Mouse (Mus musculus) left cerebral cortex, adult 18-20 months (tissue): ENCODE measurements around the gene Dtx1. TPM values are rescaled to one million over a fixed set of nuclear protein-coding genes. Genes with fewer than 3 reads are reported as not detected.

Experiments used
- DNase-seq, 2 experiments: peaks; one replicate each; pipeline ENCODE4 v3.0.0; 2021 to 2022; ENCODE audit warnings: low spot score in 2 of 2, mixed read lengths in 1 of 2
- total RNA-seq, 2 experiments: library from RNA; stranded (reverse); gene quantifications; 2 replicates each; pipeline ENCODE4 v1.2.3; 2021

The Dtx1 gene
- total RNA-seq, 2 experiments from 2014 or later: 73.1 to 78.8 TPM

GRCm38 (mm10) chr5:120645851-120646250, 65.9 kb downstream of the Dtx1 start:
- no peak for DNase-seq

- no peak for DNase-seq
Measured at GRCm38 (mm10) chr5:120644227-120644626, 67.5 kb downstream of the Dtx1 start.

GRCm38 (mm10) chr5:120643365-120644085, 68.2 kb downstream of the Dtx1 start:
- no peak for DNase-seq

GRCm38 (mm10) chr5:120640094-120640493, 71.6 kb downstream of the Dtx1 start:
- no peak for DNase-seq

GRCm38 (mm10) chr5:120635633-120636032, 76.1 kb downstream of the Dtx1 start:
- no peak for DNase-seq

- no peak for DNase-seq
Measured at GRCm38 (mm10) chr5:120634860-120635259, 76.9 kb downstream of the Dtx1 start.

GRCm38 (mm10) chr5:120634131-120634530, 77.6 kb downstream of the Dtx1 start, which contains the start of gene Cfap73:
Gene Cfap73 (minus strand): TSS chr5:120634235.
- DNase-seq: no peak

- no peak for DNase-seq
Measured at GRCm38 (mm10) chr5:120631892-120632291, 79.8 kb downstream of the Dtx1 start.

GRCm38 (mm10) chr5:120631128-120631527, 80.6 kb downstream of the Dtx1 start:
- no peak for DNase-seq

Other genes starting within 250 kb of the Dtx1 start
- gene Sdsl, start 239.1 kb downstream of the Dtx1 start, total RNA-seq: 1 to 10 TPM; 7.9 to 8.6 TPM
- gene Sds, start 235.4 kb downstream of the Dtx1 start, total RNA-seq: not detected
- gene Plbd2, start 208.3 kb downstream of the Dtx1 start, total RNA-seq: 10 to 100 TPM; 54.5 to 57.2 TPM
- gene Slc8b1, start 200.8 kb downstream of the Dtx1 start, total RNA-seq: 1 to 10 TPM; 5.8 to 8.1 TPM
- 10 to 100 TPM; 34.9 to 35.8 TPM for gene Tpcn1, start 123.3 kb downstream of the Dtx1 start, total RNA-seq
- 1 to 10 TPM in 1 of 2 experiments, under 1 TPM in 1; 0.70 to 1.3 TPM for gene Iqcd, start 122.9 kb downstream of the Dtx1 start, total RNA-seq
- 10 to 100 TPM; 28.7 to 31.0 TPM for gene Rita1, start 99.3 kb downstream of the Dtx1 start, total RNA-seq
- gene Ddx54, start 99.2 kb downstream of the Dtx1 start, total RNA-seq: 10 to 100 TPM; 34.0 to 41.6 TPM
- gene Cfap73, start 77.7 kb downstream of the Dtx1 start, total RNA-seq: not detected
- 10 to 100 TPM; 70.5 to 83.0 TPM for gene Rasal1, start 63.1 kb downstream of the Dtx1 start, total RNA-seq
- gene Oas2, start 37.9 kb upstream of the Dtx1 start, total RNA-seq: under 1 TPM in 1 of 2 experiments, not detected in 1; 0.26 TPM
- gene Oas3, start 65.7 kb upstream of the Dtx1 start, total RNA-seq: not detected
- gene Oas1e, start 83.6 kb upstream of the Dtx1 start, total RNA-seq: not detected
- under 1 TPM; 0.56 to 0.80 TPM for gene Oas1c, start 100.6 kb upstream of the Dtx1 start, total RNA-seq
- not detected for gene Oas1f, start 135.4 kb upstream of the Dtx1 start, total RNA-seq
- gene Oas1h, start 149.5 kb upstream of the Dtx1 start, total RNA-seq: not detected
- gene Oas1g, start 175.7 kb upstream of the Dtx1 start, total RNA-seq: not detected
- gene Oas1a, start 195.6 kb upstream of the Dtx1 start, total RNA-seq: under 1 TPM; 0.19 to 0.23 TPM
- not detected for gene Oas1d, start 202.6 kb upstream of the Dtx1 start, total RNA-seq